Mouse (Mus musculus) intestine, embryonic 14.5 days (tissue): ENCODE results near the gene Sema4c. TPM values are rescaled to one million over a fixed set of nuclear protein-coding genes. Genes with fewer than 3 reads are reported as not detected.

Source experiments
- ATAC-seq: fragments of 200-750 bp; cut with Nextera tagmentation; replicated peaks from 2 replicates; pipeline ENCODE4 v1.8.0; 2017; ENCODE audit warnings: low read depth, moderate number of reproducible peaks, moderate TSS enrichment, moderate library complexity; ENCODE audit not compliant: low FRiP score, low TSS enrichment
- DNase-seq: peaks from one replicate; pipeline ENCODE4 v3.0.0-alpha.2; 2018; ENCODE audit warnings: low spot score
- H3K27ac ChIP-seq: fragments of 300-500 bp; sonication (generic); 2 replicates; pipeline ENCODE4 v1.5.1; 2014; ENCODE audit warnings: low read depth, mild to moderate bottlenecking, control low read depth
- H3K27me3 ChIP-seq: fragments of 300-500 bp; sonication (generic); replicated peaks from 2 replicates; pipeline ENCODE4 v1.6.1; 2014; ENCODE audit warnings: low read length, control low read depth; ENCODE audit not compliant: control insufficient read depth, insufficient read depth
- H3K36me3 ChIP-seq: fragments of 300-500 bp; sonication (generic); 2 replicates; pipeline ENCODE4 v1.6.1; 2014; ENCODE audit warnings: low read length, control low read depth; ENCODE audit not compliant: control insufficient read depth, insufficient read depth
- H3K4me1 ChIP-seq: fragments of 300-500 bp; sonication (generic); replicated peaks from 2 replicates; pipeline ENCODE4 v1.6.1; 2014; ENCODE audit warnings: low read length, control low read depth, mixed read lengths; ENCODE audit not compliant: control insufficient read depth, insufficient read depth
- H3K4me2 ChIP-seq: fragments of 300-500 bp; sonication (generic); 2 replicates; pipeline ENCODE4 v1.6.1; 2014; ENCODE audit warnings: low read length
- H3K4me3 ChIP-seq: fragments of 300-500 bp; sonication (generic); 2 replicates; pipeline ENCODE4 v1.5.1; 2014; ENCODE audit warnings: low read depth, low read length, control low read depth, mixed read lengths
- H3K9ac ChIP-seq: fragments of 300-500 bp; sonication (generic); 2 replicates; pipeline ENCODE4 v1.6.1; 2014; ENCODE audit warnings: mild to moderate bottlenecking, low read length
- H3K9me3 ChIP-seq: fragments of 300-500 bp; sonication (generic); 2 replicates; pipeline ENCODE4 v1.6.1; 2016; ENCODE audit warnings: low read length, control low read depth; ENCODE audit not compliant: control insufficient read depth
- WGBS: fragments of 180-500 bp; shearing (Covaris S2); extraction: QIAGEN DNeasy Blood & Tissue Kit; methylation state at CpG from one replicate; pipeline ENCODE4 v1.1.7; 2014; 5-methylcytosine and 5-hydroxymethylcytosine counted together
- polyA plus RNA-seq: library from polyadenylated mRNA; unstranded; fragments of >200 nt; fragmentation: Nextera tagmentation; extraction: Ambion mirVana; gene quantifications from 2 replicates; pipeline ENCODE4 v1.2.1, GENCODE M21; 2014

Gene Sema4c
- polyA plus RNA-seq, 1 experiment from 2014 or later = 2.8 TPM

GRCm38 (mm10) chr1:36519626-36520025, 38.5 kb downstream of the Sema4c start:
- Histone ChIP-seq H3K9me3 (no peaks in the 10 kb centered on the region), H3K36me3 (peaks cover 56% of the 10 kb centered on the region), H3K9ac (no peak overlapping the region), H3K4me1 (peaks cover 13% of the 10 kb centered on the region), H3K4me2 (no peak overlapping the region), H3K4me3 (no peak overlapping the region), H3K27me3 (no peaks in the 10 kb centered on the region), H3K27ac (no peak overlapping the region)
- ATAC-seq (no peak), DNase-seq (no peak)
- WGBS = 67% methylated on average over 11 of the region's 11 CpGs

DNA sequence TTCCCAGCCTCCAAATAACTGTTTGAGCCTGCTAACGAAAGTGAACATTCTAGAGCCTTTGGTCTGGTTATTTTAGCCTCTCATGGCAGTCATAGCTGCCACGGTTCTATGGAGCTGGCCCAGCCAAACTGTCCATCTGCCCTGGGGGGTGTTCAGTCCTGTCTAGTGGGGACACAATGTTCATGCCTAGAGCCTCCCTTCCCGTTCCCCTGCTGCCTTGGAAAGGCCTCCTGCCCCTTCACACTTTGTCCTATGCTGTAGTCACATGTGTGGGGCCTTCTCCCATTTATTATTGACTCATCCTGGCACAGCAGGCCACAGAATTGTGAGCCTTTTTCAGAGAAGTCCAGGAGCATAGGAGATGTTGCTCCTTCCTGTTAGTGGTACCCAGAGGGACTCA, 39.9 kb downstream of the Sema4c start:
- no peak overlapping the region for H3K9ac ChIP-seq
- no peak for DNase-seq
- H3K4me1 ChIP-seq = peaks cover 17% of the 10 kb centered on the region
- H3K4me3 ChIP-seq = no peak overlapping the region
- 85% methylated on average over 3 of the region's 3 CpGs for WGBS
- H3K36me3 ChIP-seq = peaks cover 48% of the 10 kb centered on the region
- ATAC-seq = no peak
- no peaks in the 10 kb centered on the region for H3K9me3 ChIP-seq
- no peak overlapping the region for H3K4me2 ChIP-seq
- H3K27ac ChIP-seq = no peak overlapping the region
- no peaks in the 10 kb centered on the region for H3K27me3 ChIP-seq

- WGBS = 54% methylated on average over 2 of the region's 2 CpGs
- Histone ChIP-seq H3K4me1 (peaks cover 14% of the 10 kb centered on the region), H3K9me3 (no peaks in the 10 kb centered on the region), H3K36me3 (peaks cover 5% of the 10 kb centered on the region), H3K27ac (no peak overlapping the region), H3K9ac (no peak overlapping the region), H3K4me2 (peak overlapping the region; percentile 91), H3K27me3 (no peaks in the 10 kb centered on the region), H3K4me3 (peak overlapping the region; percentile 96)
- ATAC-seq = no peak
- no peak for DNase-seq
These were observed 44.4 kb downstream of the Sema4c start for GRCm38 (mm10) chr1:36513718-36514117.

DNA sequence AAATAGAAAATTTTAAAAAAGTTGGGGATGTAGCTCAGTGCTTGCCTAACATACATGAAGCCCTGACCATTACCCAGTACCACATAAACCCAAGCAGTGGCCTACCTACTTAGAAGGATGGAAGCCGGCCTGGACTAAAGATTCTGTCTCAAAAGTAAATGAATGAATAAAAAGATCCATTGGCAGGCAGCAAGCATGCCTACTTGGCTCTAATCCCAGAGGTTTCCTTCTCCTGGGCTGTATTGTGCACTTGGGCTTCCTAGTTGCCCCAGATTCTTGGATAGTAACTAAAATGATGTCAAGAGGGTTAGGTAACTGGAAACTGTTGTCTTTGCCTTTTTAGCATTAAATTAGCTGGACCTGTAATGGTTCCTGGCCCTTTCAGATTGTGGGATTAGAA, 44.8 kb downstream of the Sema4c start:
- Histone ChIP-seq H3K36me3 (peaks cover 3% of the 10 kb centered on the region), H3K4me1 (peaks cover 14% of the 10 kb centered on the region), H3K9ac (peak overlapping the region; percentile 74), H3K4me3 (peak overlapping the region; percentile 96), H3K27me3 (no peaks in the 10 kb centered on the region), H3K9me3 (no peaks in the 10 kb centered on the region), H3K27ac (no peak overlapping the region), H3K4me2 (peak overlapping the region; percentile 91)
- 3% methylated on average over 1 of the region's 1 CpGs for WGBS
- no peak for DNase-seq
- no peak for ATAC-seq

DNA sequence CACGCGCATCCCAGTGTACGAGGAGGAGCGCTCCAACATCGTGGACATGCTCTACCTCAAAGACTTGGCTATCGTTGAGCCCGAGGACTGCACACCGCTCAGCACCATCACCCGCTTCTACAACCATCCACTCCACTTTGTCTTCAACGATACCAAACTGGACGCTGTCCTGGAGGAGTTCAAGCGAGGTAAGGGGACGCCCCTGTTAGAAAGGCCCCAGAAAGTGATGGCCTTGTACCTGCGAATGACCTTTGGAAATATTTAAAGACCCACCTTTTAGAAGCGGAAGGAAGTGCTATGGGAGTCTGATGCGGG, 45.2 kb downstream of the Sema4c start:
- H3K4me3 ChIP-seq = peak overlapping the region; percentile 96
- H3K36me3 ChIP-seq = peaks cover 3% of the 10 kb centered on the region
- no peaks in the 10 kb centered on the region for H3K9me3 ChIP-seq
- H3K4me1 ChIP-seq = peaks cover 14% of the 10 kb centered on the region
- peak overlapping the region; percentile 91 for H3K4me2 ChIP-seq
- under 1% methylated on average over 16 of the region's 16 CpGs for WGBS
- DNase-seq (no peak), ATAC-seq (no peak)
- H3K9ac ChIP-seq = peak overlapping the region; percentile 74
- peak overlapping the region; percentile 96; the same call in 1 of the 2 replicates for H3K27ac ChIP-seq
- H3K27me3 ChIP-seq = no peaks in the 10 kb centered on the region

DNA sequence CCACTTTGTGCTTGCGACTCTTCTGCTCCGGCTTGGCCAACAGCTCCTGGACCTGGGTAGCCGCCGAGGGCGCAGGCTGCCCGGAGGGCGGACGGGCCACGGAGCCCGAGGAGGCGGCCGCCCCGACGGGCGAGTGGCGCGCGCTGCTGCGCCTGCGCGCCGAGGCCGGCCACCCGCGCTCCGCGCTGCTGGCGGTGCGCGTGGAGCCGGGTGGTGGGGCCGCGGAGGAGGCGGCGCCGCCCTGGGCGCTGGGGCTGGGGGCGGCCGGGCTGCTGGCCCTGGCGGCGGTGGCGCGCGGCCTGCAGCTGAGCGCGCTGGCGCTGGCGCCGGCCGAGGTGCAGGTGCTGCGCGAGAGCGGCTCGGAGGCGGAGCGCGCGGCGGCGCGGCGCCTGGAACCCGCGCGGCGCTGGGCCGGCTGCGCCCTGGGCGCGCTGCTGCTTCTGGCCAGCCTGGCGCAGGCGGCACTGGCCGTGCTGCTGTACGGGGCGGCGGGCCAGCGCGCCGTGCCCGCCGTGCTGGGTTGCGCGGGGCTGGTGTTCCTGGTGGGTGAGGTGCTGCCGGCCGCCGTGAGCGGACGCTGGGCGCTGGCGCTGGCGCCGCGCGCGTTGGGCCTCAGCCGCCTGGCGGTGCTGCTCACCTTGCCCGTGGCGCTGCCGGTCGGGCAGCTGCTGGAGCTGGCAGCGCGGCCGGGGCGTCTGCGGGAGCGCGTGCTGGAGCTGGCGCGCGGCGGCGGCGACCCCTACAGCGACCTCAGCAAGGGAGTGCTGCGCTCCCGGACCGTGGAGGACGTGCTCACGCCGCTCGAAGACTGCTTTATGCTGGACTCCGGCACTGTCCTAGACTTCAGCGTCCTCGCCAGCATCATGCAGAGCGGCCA, 45.8 kb downstream of the Sema4c start:
- peak; percentile 77 for DNase-seq
- peak overlapping the region; percentile 74 for H3K9ac ChIP-seq
- peak overlapping the region; percentile 96 for H3K4me3 ChIP-seq
- peak overlapping the region; percentile 96 for H3K27ac ChIP-seq
- no peaks in the 10 kb centered on the region for H3K9me3 ChIP-seq
- peaks cover 7% of the 10 kb centered on the region for H3K36me3 ChIP-seq
- H3K4me1 ChIP-seq = peaks cover 14% of the 10 kb centered on the region
- ATAC-seq = peak; percentile 63
- H3K27me3 ChIP-seq = no peaks in the 10 kb centered on the region
- peak overlapping the region; percentile 91 for H3K4me2 ChIP-seq
- under 1% methylated on average over 73 of the region's 126 CpGs for WGBS

DNA sequence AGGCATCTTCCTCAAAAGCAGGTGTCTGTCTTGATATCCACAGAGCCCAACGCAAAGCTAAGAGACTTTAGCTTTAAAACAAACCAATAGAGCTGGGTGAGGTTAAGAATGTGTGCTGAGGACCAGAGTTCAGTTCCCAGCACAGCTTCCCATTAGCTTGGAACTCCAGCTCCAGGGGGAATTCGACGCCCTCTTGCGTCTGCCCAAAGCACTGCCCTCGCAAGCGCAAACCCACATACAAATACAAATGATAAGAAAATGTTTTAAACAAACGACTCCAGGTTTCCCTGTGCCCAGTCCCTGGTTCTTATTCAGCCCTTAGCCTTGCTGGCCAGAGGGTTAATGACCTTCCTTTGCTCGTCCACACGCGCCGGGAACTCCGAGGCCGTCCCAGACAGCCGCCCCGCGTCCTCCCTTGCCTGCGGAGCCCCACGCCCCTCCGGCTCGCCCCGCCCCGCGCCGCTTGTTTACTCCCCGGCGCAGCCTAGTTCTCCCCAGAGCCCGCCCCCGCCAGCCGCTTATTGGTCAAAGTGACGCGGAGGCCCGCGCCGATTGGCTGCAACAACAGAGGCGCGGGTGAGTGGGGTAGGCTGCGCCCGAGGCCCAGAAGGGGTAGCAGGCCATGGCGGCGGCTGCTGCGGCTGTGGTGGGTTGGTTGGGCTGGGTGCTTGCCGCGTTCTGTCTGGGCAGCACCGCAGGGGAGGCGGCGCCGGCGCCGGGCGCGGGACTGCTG, 46.7 kb downstream of the Sema4c start, which contains the start of gene Cnnm3:
Gene Cnnm3 (plus strand): TSS at position 579 of the 733 bp plus-strand sequence.
- no peaks in the 10 kb centered on the region for H3K9me3 ChIP-seq
- whole genome bisulfite sequencing = 2% methylated on average over 47 of the region's 51 CpGs
- no peaks in the 10 kb centered on the region for H3K27me3 ChIP-seq
- peak; percentile 98 for ATAC-seq
- H3K36me3 ChIP-seq = peaks cover 13% of the 10 kb centered on the region
- peaks cover 14% of the 10 kb centered on the region for H3K4me1 ChIP-seq
- peak within 1 kb of the TSS; percentile 74 for H3K9ac ChIP-seq
- H3K4me3 ChIP-seq = peak within 1 kb of the TSS; percentile 96
- peak; percentile 100 for DNase-seq
- H3K27ac ChIP-seq = peak within 1 kb of the TSS; percentile 96
- peak within 1 kb of the TSS; percentile 91 for H3K4me2 ChIP-seq

DNA sequence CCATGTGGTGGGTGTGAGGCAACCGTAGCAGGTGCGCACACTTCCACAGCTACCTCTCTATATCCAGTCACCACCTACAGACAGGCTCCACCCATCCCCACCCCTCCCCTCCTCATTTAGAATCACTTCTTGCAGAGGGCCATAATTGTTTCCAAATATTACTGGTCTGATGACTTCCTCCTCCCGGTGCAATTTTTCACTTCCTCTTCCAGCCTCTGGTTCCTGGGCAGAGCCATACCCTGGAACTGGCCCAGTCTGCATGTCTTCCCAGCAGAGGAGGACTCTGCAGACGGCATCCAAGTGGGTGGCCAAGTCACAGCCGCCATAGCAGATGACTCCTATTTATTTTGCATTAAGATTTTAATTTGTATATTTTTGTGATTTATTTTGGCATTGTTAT, 49.9 kb downstream of the Sema4c start:
- no peak for ATAC-seq

More for the DNA sequence above, 49.9 kb downstream of the Sema4c start:
- no peak overlapping the region for H3K4me2 ChIP-seq
- WGBS = 75% methylated on average over 5 of the region's 5 CpGs
- DNase-seq = no peak
- no peak overlapping the region for H3K9ac ChIP-seq
- H3K36me3 ChIP-seq = peaks cover 21% of the 10 kb centered on the region; the same call in 1 of the 2 replicates
- H3K27ac ChIP-seq = no peak overlapping the region
- no peaks in the 10 kb centered on the region for H3K27me3 ChIP-seq
- H3K4me1 ChIP-seq = peaks cover 4% of the 10 kb centered on the region
- no peak overlapping the region for H3K4me3 ChIP-seq
- H3K9me3 ChIP-seq = no peaks in the 10 kb centered on the region
